Mouse (Mus musculus) lung, embryonic 15.5 days (tissue): ENCODE results near the gene Olfr371. TPM values are rescaled to one million over a fixed set of nuclear protein-coding genes. Genes with fewer than 3 reads are reported as not detected.

Experiments used
- ATAC-seq: fragments of 200-750 bp; cut with Nextera tagmentation; 2 replicates; pipeline ENCODE4 v1.8.0; 2017; ENCODE audit warnings: moderate number of reproducible peaks, borderline replicate concordance; ENCODE audit not compliant: low FRiP score, low TSS enrichment; ENCODE audit errors: extremely low read depth
- H3K27ac ChIP-seq: fragments of 300-500 bp; sonication (generic); 2 replicates; pipeline ENCODE4 v1.5.1; 2015; ENCODE audit warnings: moderate library complexity, mild to moderate bottlenecking, inconsistent platforms
- H3K27me3 ChIP-seq: fragments of 300-500 bp; sonication (generic); 2 replicates; pipeline ENCODE4 v1.6.1; 2015; ENCODE audit warnings: inconsistent platforms
- H3K36me3 ChIP-seq: fragments of 300-500 bp; sonication (generic); 2 replicates; pipeline ENCODE4 v1.6.1; 2015; ENCODE audit warnings: inconsistent platforms
- H3K4me1 ChIP-seq: fragments of 300-500 bp; sonication (generic); 2 replicates; pipeline ENCODE4 v1.6.1; 2015; ENCODE audit warnings: inconsistent platforms
- H3K4me2 ChIP-seq: fragments of 300-500 bp; sonication (generic); 2 replicates; pipeline ENCODE4 v1.6.1; 2015; ENCODE audit warnings: inconsistent platforms, mild to moderate bottlenecking, moderate library complexity
- H3K4me3 ChIP-seq: fragments of 300-500 bp; sonication (generic); 2 replicates; pipeline ENCODE4 v1.5.1; 2015; ENCODE audit warnings: mild to moderate bottlenecking, inconsistent platforms
- H3K9ac ChIP-seq: fragments of 300-500 bp; sonication (generic); 2 replicates; pipeline ENCODE4 v1.6.1; 2015; ENCODE audit warnings: inconsistent platforms
- H3K9me3 ChIP-seq: fragments of 300-500 bp; sonication (generic); 2 replicates; pipeline ENCODE4 v1.6.1; 2016; ENCODE audit warnings: inconsistent platforms
- WGBS: fragments of 180-500 bp; shearing (Covaris S2); methylation state at CpG from one replicate; pipeline ENCODE4 v1.1.7; 2015; 5-methylcytosine and 5-hydroxymethylcytosine counted together
- polyA plus RNA-seq: library from polyadenylated mRNA; unstranded; fragments of >200 nt; fragmentation: Nextera tagmentation; extraction: Ambion mirVana; gene quantifications from 2 replicates; pipeline ENCODE4 v1.2.1, GENCODE M21; 2015

Olfr371 gene
- not detected in 2 replicates for polyA plus RNA-seq

GRCm38 (mm10) chr8:85225688-85226087, at the start of gene Olfr371:
Gene Olfr371, plus strand, starts transcription at chr8:85225988.
- no peak for ATAC-seq

GRCm38 (mm10) chr8:85192346-85192745, 33.4 kb upstream of the Olfr371 start:
- Histone ChIP-seq H3K4me2 (no peak overlapping the region), H3K4me3 (no peak overlapping the region), H3K9me3 (no peaks in the 10 kb centered on the region; the same call in 1 of the 2 replicates), H3K9ac (no peak overlapping the region), H3K4me1 (no peaks in the 10 kb centered on the region), H3K27ac (no peak overlapping the region), H3K36me3 (no peaks in the 10 kb centered on the region), H3K27me3 (no peaks in the 10 kb centered on the region)
- no peak for ATAC-seq
- 62% methylated on average over 1 of the region's 1 CpGs for WGBS

More at GRCm38 (mm10) chr8:85225688-85226087, at the start of gene Olfr371:
- WGBS = 26% methylated on average over 1 of the region's 1 CpGs
- Histone ChIP-seq H3K4me3 (no peak within 1 kb of the TSS), H3K9me3 (no peaks in the 10 kb centered on the region), H3K9ac (no peak within 1 kb of the TSS), H3K4me1 (no peaks in the 10 kb centered on the region), H3K36me3 (no peaks in the 10 kb centered on the region), H3K27me3 (no peaks in the 10 kb centered on the region), H3K27ac (no peak within 1 kb of the TSS), H3K4me2 (no peak within 1 kb of the TSS)

GRCm38 (mm10) chr8:85220220-85220619, 5.6 kb upstream of the Olfr371 start:
- WGBS = 65% methylated on average over 4 of the region's 4 CpGs
- Histone ChIP-seq H3K36me3 (no peaks in the 10 kb centered on the region), H3K9me3 (no peaks in the 10 kb centered on the region), H3K27ac (peak overlapping the region; percentile 38), H3K4me1 (no peaks in the 10 kb centered on the region), H3K27me3 (no peaks in the 10 kb centered on the region), H3K4me3 (no peak overlapping the region), H3K9ac (no peak overlapping the region), H3K4me2 (no peak overlapping the region)
- no peak for ATAC-seq

GRCm38 (mm10) chr8:85220992-85221391, 4.8 kb upstream of the Olfr371 start:
- Histone ChIP-seq H3K36me3 (no peaks in the 10 kb centered on the region), H3K4me2 (no peak overlapping the region), H3K9me3 (no peaks in the 10 kb centered on the region), H3K4me3 (no peak overlapping the region), H3K4me1 (no peaks in the 10 kb centered on the region), H3K27me3 (no peaks in the 10 kb centered on the region), H3K9ac (no peak overlapping the region), H3K27ac (peak overlapping the region; percentile 79)
- ATAC-seq = peak; percentile 83
- WGBS = 42% methylated on average over 6 of the region's 6 CpGs

- WGBS = 61% methylated on average over 1 of the region's 1 CpGs
- no peak for ATAC-seq
- Histone ChIP-seq H3K4me1 (no peaks in the 10 kb centered on the region), H3K4me2 (no peak overlapping the region), H3K4me3 (no peak overlapping the region), H3K9ac (no peak overlapping the region), H3K36me3 (no peaks in the 10 kb centered on the region), H3K27ac (no peak overlapping the region), H3K9me3 (no peaks in the 10 kb centered on the region), H3K27me3 (no peaks in the 10 kb centered on the region)
These were observed 1.5 kb downstream of the Olfr371 start for GRCm38 (mm10) chr8:85227297-85227696.

Other genes starting within 250 kb of the Olfr371 start
- gene Junb, start 247.3 kb upstream of the Olfr371 start, polyA plus RNA-seq = 17.4 and 20.5 TPM in 2 replicates
- 23.2 and 23.9 TPM in 2 replicates for gene Hook2, start 235.4 kb upstream of the Olfr371 start, polyA plus RNA-seq
- not detected in 2 replicates for gene Best2, start 211.5 kb upstream of the Olfr371 start, polyA plus RNA-seq
- gene Asna1, start 200.7 kb upstream of the Olfr371 start, polyA plus RNA-seq = 124 and 128 TPM in 2 replicates
- gene Trir, start 199.2 kb upstream of the Olfr371 start, polyA plus RNA-seq = 107 and 118 TPM in 2 replicates
- gene Tnpo2, start 189.1 kb upstream of the Olfr371 start, polyA plus RNA-seq = 29.1 and 32.3 TPM in 2 replicates
- 27.9 and 28.4 TPM in 2 replicates for gene Fbxw9, start 165.9 kb upstream of the Olfr371 start, polyA plus RNA-seq
- not detected in 2 replicates for gene Gm5741, start 158.0 kb upstream of the Olfr371 start, polyA plus RNA-seq
- 54.4 and 56.8 TPM in 2 replicates for gene Dhps, start 154.2 kb upstream of the Olfr371 start, polyA plus RNA-seq
- gene Wdr83os, start 145.2 kb upstream of the Olfr371 start, polyA plus RNA-seq = 140 and 145 TPM in 2 replicates
- 44.3 and 44.7 TPM in 2 replicates for gene Wdr83, start 144.7 kb upstream of the Olfr371 start, polyA plus RNA-seq
- gene Man2b1, start 142.7 kb upstream of the Olfr371 start, polyA plus RNA-seq = 35.9 and 40.1 TPM in 2 replicates
- 2.9 and 3.0 TPM in 2 replicates for gene Zfp791, start 102.9 kb upstream of the Olfr371 start, polyA plus RNA-seq
- not detected in 2 replicates for gene Cks1brt, start 74.1 kb upstream of the Olfr371 start, polyA plus RNA-seq
- gene Orc6, start 73.6 kb downstream of the Olfr371 start, polyA plus RNA-seq = 110 and 112 TPM in 2 replicates
- 144 and 149 TPM in 2 replicates for gene Vps35, start 73.8 kb downstream of the Olfr371 start, polyA plus RNA-seq
- gene Mylk3, start 160.4 kb downstream of the Olfr371 start, polyA plus RNA-seq = 4.6 and 7.3 TPM in 2 replicates
- gene 4921524J17Rik, start 206.8 kb downstream of the Olfr371 start, polyA plus RNA-seq = 36.3 and 42.5 TPM in 2 replicates